Mouse (Mus musculus): ENCODE results near the gene Gm20661. TPM values are rescaled to one million over a fixed set of nuclear protein-coding genes. Genes with fewer than 3 reads are reported as not detected.

Gene Gm20661
- polyA plus RNA-seq, 1 experiment, result 0.35 TPM

DNA sequence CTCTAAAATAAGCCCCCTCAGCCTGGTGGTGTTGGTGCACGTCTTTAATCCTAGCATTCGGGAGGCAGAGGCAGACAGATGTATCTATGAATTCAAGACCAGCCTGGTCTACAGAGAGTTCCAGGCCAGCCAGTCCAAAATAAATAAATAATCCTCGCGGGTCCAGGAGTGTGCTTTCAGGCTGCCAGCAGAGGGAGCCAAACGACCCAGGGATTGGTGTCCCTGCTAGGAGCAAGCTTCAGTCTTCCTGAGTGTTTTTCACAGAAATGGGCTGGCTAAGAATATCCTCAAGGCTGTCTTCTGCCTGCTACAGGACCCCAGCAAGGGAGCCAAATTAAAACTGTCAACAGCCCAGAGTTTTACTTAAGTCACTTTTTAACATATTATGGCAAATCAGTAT, 19.2 kb upstream of the Gm20661 start:
- no peak overlapping the region for H3K4me3 ChIP-seq (ENCODE audit: insufficient read depth, low read length)
- TF ChIP-seq POLR2A (IDR thresholded peaks at IDR 0.05; ENCODE audit: extremely low read depth, insufficient read depth, low read length) (no peak), CTCF (IDR thresholded peaks at IDR 0.05; ENCODE audit: extremely low read depth, insufficient read depth, low read length) (peak; percentile 96)
- H3K27ac ChIP-seq (ENCODE audit: insufficient read depth, low read length), result no peak overlapping the region
- H3K4me1 ChIP-seq (ENCODE audit: control insufficient read depth, insufficient read depth, low read length), result peaks cover 2% of the 10 kb centered on the region; the same call in 1 of the 2 replicates

DNA sequence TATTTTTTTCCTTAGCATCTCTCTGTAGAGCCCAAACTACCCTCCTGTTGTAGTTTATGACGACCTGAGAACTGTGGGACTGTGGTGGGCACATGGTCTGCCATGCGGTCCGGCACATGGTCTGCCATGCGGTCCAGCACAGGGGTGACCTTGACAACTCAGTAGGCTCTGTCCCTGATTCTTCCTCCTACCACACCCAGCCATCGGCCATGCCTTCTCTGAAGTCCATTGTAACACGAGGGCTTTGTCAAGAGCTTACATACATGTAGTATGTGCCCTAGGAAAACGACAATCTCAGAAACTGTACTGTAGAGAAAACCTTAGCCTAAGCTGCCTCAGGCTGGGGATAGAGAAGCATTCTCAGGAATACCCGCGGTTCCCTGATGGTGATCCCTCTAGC, 18.2 kb upstream of the Gm20661 start:
- H3K27ac ChIP-seq (ENCODE audit: insufficient read depth, low read length), result no peak overlapping the region
- no peak overlapping the region for H3K4me3 ChIP-seq (ENCODE audit: insufficient read depth, low read length)
- TF ChIP-seq POLR2A (IDR thresholded peaks at IDR 0.05; ENCODE audit: extremely low read depth, insufficient read depth, low read length) (no peak), CTCF (IDR thresholded peaks at IDR 0.05; ENCODE audit: extremely low read depth, insufficient read depth, low read length) (no peak)
- peaks cover 2% of the 10 kb centered on the region; the same call in 1 of the 2 replicates for H3K4me1 ChIP-seq (ENCODE audit: control insufficient read depth, insufficient read depth, low read length)

DNA sequence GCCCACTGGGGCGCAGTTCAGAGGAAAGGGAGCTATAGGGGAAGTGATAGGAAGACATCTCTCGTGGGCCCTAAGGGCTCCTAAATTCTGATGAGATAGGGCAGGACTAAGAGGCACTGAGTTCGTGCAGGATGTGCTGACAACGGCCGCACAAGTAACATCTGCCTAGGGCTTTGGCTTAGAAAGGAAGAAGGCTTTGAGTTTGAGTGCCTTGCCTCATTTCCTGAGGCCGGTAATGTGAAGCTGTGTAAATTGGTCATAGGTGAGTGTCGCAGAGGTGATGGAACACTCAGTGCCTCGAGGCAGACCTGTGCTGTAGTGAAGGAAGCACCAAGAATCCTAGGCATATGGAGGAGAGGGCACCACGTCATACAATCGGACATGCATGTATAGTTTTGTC, 16.2 kb upstream of the Gm20661 start:
- TF ChIP-seq CTCF (IDR thresholded peaks at IDR 0.05; ENCODE audit: extremely low read depth, insufficient read depth, low read length), result no peak
- no peak for TF ChIP-seq POLR2A (IDR thresholded peaks at IDR 0.05; ENCODE audit: extremely low read depth, insufficient read depth, low read length)
- Histone ChIP-seq H3K4me1 (ENCODE audit: control insufficient read depth, insufficient read depth, low read length) (peaks cover 2% of the 10 kb centered on the region; the same call in 1 of the 2 replicates), H3K4me3 (ENCODE audit: insufficient read depth, low read length) (no peak overlapping the region), H3K27ac (ENCODE audit: insufficient read depth, low read length) (no peak overlapping the region)

DNA sequence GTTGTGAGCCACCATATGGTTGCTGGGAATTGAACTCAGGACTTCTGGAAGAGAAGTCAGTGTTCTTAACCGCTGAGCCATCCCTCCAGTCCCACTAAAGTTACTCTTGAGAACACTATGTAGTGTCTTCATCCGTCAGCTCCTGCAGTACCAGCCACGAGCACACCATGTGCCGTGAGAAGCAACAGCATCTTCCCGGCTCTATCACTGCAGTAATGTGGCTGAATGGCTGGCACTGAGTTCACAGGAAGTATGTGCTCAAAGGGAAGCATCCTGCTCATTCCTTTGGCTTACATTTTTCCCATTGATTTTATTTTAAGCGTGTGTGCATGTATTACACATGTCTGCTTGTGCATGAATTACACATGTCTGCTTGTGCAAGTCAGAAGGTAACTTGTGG, 15.4 kb upstream of the Gm20661 start:
- Histone ChIP-seq H3K4me1 (ENCODE audit: control insufficient read depth, insufficient read depth, low read length) (no peaks in the 10 kb centered on the region), H3K4me3 (ENCODE audit: insufficient read depth, low read length) (no peak overlapping the region), H3K27ac (ENCODE audit: insufficient read depth, low read length) (no peak overlapping the region)
- no peak for TF ChIP-seq POLR2A (IDR thresholded peaks at IDR 0.05; ENCODE audit: extremely low read depth, insufficient read depth, low read length)
- no peak for TF ChIP-seq CTCF (IDR thresholded peaks at IDR 0.05; ENCODE audit: extremely low read depth, insufficient read depth, low read length)

DNA sequence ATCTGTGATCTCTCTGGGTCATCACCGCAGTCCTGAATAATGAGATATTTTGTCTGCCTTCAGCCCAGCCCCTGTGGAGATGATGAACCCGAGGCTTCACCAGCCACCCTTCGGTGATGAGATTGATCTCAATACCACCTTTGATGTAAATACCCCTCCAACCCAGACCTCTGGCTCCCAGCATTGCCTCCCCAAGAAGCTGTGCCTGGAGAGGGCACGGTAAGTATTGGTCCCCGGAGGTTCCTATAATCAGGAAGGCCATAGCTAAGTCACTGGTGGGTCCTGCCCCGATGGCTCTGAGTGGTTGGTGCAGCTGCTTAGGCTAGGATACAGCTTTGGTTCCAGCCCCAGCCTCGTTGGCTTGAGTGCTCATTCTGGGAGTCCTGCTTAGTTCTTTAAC, 14.3 kb upstream of the Gm20661 start:
- Histone ChIP-seq H3K27ac (ENCODE audit: insufficient read depth, low read length) (no peak overlapping the region), H3K4me3 (ENCODE audit: insufficient read depth, low read length) (no peak overlapping the region), H3K4me1 (ENCODE audit: control insufficient read depth, insufficient read depth, low read length) (no peaks in the 10 kb centered on the region)
- no peak for TF ChIP-seq POLR2A (IDR thresholded peaks at IDR 0.05; ENCODE audit: extremely low read depth, insufficient read depth, low read length)
- TF ChIP-seq CTCF (IDR thresholded peaks at IDR 0.05; ENCODE audit: extremely low read depth, insufficient read depth, low read length), result no peak

DNA sequence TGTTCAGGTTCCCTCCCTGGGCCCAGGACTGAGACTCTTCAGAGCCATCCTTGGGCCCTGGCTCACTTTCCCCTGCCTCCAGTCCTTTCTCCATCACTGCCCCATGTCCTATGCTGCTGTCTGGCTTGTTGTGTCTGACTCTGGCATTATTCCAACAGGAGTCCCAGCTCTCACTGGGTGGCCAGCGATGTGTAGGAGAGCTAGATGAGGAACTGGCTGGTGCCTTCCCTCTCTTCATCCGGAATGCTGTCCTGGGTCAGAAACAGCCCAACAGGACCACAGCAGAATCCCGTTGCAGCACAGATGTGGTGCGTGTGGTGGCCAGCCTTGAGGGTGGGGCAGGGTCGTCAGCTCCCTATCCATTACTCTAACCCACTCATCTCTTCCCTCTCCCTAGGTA, 12.5 kb upstream of the Gm20661 start:
- no peak for TF ChIP-seq POLR2A (IDR thresholded peaks at IDR 0.05; ENCODE audit: extremely low read depth, insufficient read depth, low read length)
- no peak for TF ChIP-seq CTCF (IDR thresholded peaks at IDR 0.05; ENCODE audit: extremely low read depth, insufficient read depth, low read length)
- no peaks in the 10 kb centered on the region for H3K4me1 ChIP-seq (ENCODE audit: control insufficient read depth, insufficient read depth, low read length)
- no peak overlapping the region for H3K27ac ChIP-seq (ENCODE audit: insufficient read depth, low read length)
- no peak overlapping the region for H3K4me3 ChIP-seq (ENCODE audit: insufficient read depth, low read length)

DNA sequence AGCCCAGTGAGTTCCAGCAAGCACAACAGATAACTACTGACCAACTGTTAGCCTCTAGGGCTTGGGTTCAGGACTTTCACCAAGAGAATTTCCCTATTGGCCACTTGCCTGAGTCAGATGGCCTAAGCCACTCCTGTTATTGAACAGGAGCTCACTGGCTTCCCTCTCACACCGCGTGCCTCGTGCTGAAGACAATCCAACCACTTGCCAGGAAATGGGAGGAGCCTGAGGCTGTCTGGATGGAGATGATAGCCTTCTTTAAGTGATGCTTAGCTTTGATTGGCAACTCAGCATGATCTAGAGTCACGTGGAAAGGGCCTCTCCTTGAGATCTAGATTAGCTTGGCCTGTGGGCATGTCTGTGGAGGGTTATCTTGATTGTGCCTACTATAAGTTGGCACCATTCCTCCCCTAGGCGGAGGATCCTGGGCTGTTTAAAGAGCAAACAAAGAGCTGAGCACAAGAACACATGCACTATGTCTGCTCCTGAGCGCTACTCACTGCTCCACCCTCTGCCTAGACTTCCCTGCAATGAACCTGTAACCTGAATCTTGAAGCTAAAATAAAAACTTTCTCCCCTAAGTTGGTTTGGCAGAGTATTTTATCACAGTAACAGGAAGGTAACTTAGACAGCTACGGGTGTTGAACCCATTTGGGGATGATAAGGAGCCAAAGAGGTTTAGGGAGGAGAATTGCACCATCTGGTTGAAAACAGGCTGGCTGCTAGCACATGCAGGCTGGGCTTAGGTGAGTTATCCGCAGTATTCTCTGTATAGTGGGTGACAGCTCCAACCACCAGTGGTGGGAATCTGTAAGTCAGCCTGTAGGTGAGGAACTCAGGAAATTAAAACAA, 10.9 kb upstream of the Gm20661 start:
- H3K27ac ChIP-seq (ENCODE audit: insufficient read depth, low read length), result no peak overlapping the region
- H3K4me3 ChIP-seq (ENCODE audit: insufficient read depth, low read length), result no peak overlapping the region
- no peaks in the 10 kb centered on the region for H3K4me1 ChIP-seq (ENCODE audit: control insufficient read depth, insufficient read depth, low read length)
- no peak for TF ChIP-seq POLR2A (IDR thresholded peaks at IDR 0.05; ENCODE audit: extremely low read depth, insufficient read depth, low read length)
- no peak for TF ChIP-seq CTCF (IDR thresholded peaks at IDR 0.05; ENCODE audit: extremely low read depth, insufficient read depth, low read length)

DNA sequence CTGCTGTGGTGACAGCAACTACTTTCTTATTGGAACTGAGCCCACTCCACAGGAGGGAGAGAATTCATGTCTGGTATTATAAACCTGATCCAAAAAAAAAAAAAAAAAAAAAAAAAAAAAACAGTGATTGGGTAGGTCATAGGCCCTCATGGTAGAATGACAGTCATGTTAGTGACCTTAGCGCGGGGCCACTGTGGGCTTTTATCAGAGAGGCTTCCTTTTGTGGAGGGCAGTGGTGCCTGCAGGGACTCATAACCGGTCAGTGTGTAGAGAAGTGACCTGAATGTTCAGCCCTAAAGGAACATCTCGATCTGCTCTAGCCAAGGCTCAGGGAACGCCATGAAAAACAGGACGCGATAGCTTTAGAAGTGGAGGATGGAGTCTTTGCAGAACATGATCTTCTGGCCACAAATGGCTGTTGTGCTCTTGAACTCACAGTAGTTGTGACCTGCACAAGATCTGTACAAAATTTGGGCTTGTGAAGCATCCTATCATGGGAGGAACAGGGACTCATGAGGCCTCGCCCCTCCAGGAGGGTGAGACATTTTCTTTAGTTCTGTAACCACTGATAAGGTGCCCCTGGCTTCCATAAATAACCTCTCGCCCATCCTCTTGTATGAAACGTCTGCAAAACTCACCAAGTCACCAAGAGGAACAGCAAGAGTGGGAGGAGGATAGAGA, 8.2 kb upstream of the Gm20661 start:
- no peaks in the 10 kb centered on the region for H3K4me1 ChIP-seq (ENCODE audit: control insufficient read depth, insufficient read depth, low read length)
- no peak for TF ChIP-seq POLR2A (IDR thresholded peaks at IDR 0.05; ENCODE audit: extremely low read depth, insufficient read depth, low read length)
- TF ChIP-seq CTCF (IDR thresholded peaks at IDR 0.05; ENCODE audit: extremely low read depth, insufficient read depth, low read length), result no peak
- H3K27ac ChIP-seq (ENCODE audit: insufficient read depth, low read length), result no peak overlapping the region
- H3K4me3 ChIP-seq (ENCODE audit: insufficient read depth, low read length), result no peak overlapping the region

DNA sequence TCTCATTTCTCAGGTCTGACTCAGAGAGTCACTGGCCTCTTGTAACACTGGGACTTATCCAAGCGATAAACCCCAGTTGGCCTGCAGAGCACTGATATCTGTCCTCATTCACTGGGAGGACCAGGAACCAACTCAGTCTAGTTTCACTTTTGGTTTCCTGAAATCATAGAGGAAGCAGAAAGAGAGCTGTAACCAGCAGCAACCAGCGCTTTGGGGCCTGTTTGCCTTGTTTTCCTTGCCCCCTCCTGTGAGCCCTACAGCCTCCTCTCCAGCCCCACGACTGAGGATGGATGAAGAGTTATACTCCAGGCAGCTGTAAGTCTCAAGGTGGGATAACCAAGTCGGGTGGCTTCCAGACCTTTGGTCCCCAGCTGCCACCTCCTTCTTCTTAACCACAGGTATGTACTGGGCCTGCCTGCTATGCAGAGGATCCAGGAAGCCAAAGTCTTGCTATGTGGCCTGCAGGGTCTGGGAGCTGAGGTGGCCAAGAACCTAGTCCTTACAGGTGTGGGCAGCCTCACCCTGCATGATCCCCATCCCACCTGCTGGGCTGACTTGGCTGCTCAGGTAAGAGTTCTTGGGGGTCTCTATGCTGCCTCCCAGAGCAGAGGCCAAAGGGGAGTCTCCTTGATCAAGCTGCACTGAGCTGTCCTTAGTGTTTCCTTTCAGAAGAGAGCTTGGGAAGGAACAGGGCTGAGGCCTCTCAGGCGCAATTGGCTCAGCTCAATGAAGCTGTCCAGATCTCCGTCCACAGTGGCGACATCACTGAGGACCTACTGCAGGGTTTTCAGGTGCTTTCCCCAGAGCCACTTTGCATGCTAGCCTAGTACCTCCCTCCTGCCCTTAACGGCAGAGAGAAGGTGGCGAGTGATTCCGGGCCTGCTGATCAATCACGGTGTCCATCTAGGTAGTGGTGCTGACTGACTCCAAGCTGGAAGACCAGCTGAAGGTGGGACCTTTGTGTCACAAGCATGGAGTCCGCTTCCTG, 7.2 kb upstream of the Gm20661 start, which contains the start of gene Uba7:
Gene Uba7 (plus strand): TSS at position 107 of the 988 bp plus-strand sequence.
- H3K4me1 ChIP-seq (ENCODE audit: control insufficient read depth, insufficient read depth, low read length), result no peaks in the 10 kb centered on the region
- H3K27ac ChIP-seq (ENCODE audit: insufficient read depth, low read length), result no peak within 1 kb of the TSS; the same call in 1 of the 2 replicates
- TF ChIP-seq POLR2A (IDR thresholded peaks at IDR 0.05; ENCODE audit: extremely low read depth, insufficient read depth, low read length) (no peak), CTCF (IDR thresholded peaks at IDR 0.05; ENCODE audit: extremely low read depth, insufficient read depth, low read length) (no peak)
- no peak within 1 kb of the TSS; the same call in 1 of the 2 replicates for H3K4me3 ChIP-seq (ENCODE audit: insufficient read depth, low read length)
